ENCODE assay signal across 8 mouse cellular contexts in genomic region chr6:87043131-87043516, GRCm38 (mm10). TPM values are rescaled to one million over a fixed set of nuclear protein-coding genes. Genes with fewer than 3 reads are reported as not detected.
DNase-seq lines count a peak whose midpoint lies in the region; ATAC-seq lines count a peak whose summit lies in the region.

No protein-coding gene starts in this region.

- 0% methylated on average over 9 of the region's 9 CpGs for WGBS in lung, embryonic 15.5 days
- WGBS in embryonic facial prominence, embryonic 14.5 days, result under 1% methylated on average over 9 of the region's 9 CpGs
- WGBS in limb, embryonic 10.5 days, result under 1% methylated on average over 9 of the region's 9 CpGs
- WGBS in neural tube, embryonic 15.5 days, result 1% methylated on average over 9 of the region's 9 CpGs

- ATAC-seq in lung, embryonic 15.5 days (ENCODE audit: borderline replicate concordance, extremely low read depth, low FRiP score, low TSS enrichment), result peak; percentile 13; the same call in 1 of the 2 replicates
- peak; percentile 1; the same call in 1 of the 2 replicates for ATAC-seq in embryonic facial prominence, embryonic 14.5 days (ENCODE audit: low read depth)
- peak; percentile 40 for ATAC-seq in neural tube, embryonic 15.5 days (ENCODE audit: low FRiP score)

- H3K4me1 ChIP-seq in lung, embryonic 15.5 days, result peaks cover 25% of the 10 kb centered on the region
- peaks cover 17% of the 10 kb centered on the region; the same call in 1 of the 2 replicates for H3K4me1 ChIP-seq in embryonic facial prominence, embryonic 14.5 days (ENCODE audit: control insufficient read depth, insufficient read depth, low read length)
- H3K4me1 ChIP-seq in limb, embryonic 10.5 days, result peaks cover 9% of the 10 kb centered on the region
- H3K4me1 ChIP-seq in neural tube, embryonic 15.5 days, result peaks cover 22% of the 10 kb centered on the region

- H3K9me3 ChIP-seq in lung, embryonic 15.5 days, result no peaks in the 10 kb centered on the region
- H3K9me3 ChIP-seq in embryonic facial prominence, embryonic 14.5 days (ENCODE audit: control insufficient read depth, low read length), result no peaks in the 10 kb centered on the region
- H3K9me3 ChIP-seq in limb, embryonic 10.5 days (replicated peaks), result no peaks in the 10 kb centered on the region
- H3K9me3 ChIP-seq in neural tube, embryonic 15.5 days (replicated peaks), result no peaks in the 10 kb centered on the region

- H3K36me3 ChIP-seq in lung, embryonic 15.5 days, result peaks cover 5% of the 10 kb centered on the region; the same call in 1 of the 2 replicates
- 0 out of 2 replicates have a peak, but pooled peaks cover 10% of the 10 kb centered on the region for H3K36me3 ChIP-seq in embryonic facial prominence, embryonic 14.5 days (ENCODE audit: control insufficient read depth, insufficient read depth, low read length)
- peaks cover 11% of the 10 kb centered on the region for H3K36me3 ChIP-seq in limb, embryonic 10.5 days
- H3K36me3 ChIP-seq in neural tube, embryonic 15.5 days, result 0 out of 2 replicates have a peak, but pooled peaks cover under 1% of the 10 kb centered on the region

- no peaks in the 10 kb centered on the region for H3K27me3 ChIP-seq in lung, embryonic 15.5 days
- H3K27me3 ChIP-seq in embryonic facial prominence, embryonic 14.5 days (replicated peaks; ENCODE audit: control insufficient read depth, insufficient read depth, low read length), result no peaks in the 10 kb centered on the region
- H3K27me3 ChIP-seq in limb, embryonic 10.5 days (ENCODE audit: low read depth, poor library complexity, severe bottlenecking), result no peaks in the 10 kb centered on the region
- no peaks in the 10 kb centered on the region for H3K27me3 ChIP-seq in neural tube, embryonic 15.5 days (replicated peaks)

- H3K27ac ChIP-seq in lung, embryonic 15.5 days, result peak overlapping the region; percentile 99
- H3K27ac ChIP-seq in embryonic facial prominence, embryonic 14.5 days (replicated peaks; ENCODE audit: low read depth, low read length), result peak overlapping the region; percentile 99
- peak overlapping the region; percentile 97 for H3K27ac ChIP-seq in limb, embryonic 10.5 days
- H3K27ac ChIP-seq in neural tube, embryonic 15.5 days (replicated peaks), result peak overlapping the region; percentile 98

- H3K9ac ChIP-seq in lung, embryonic 15.5 days, result peak overlapping the region; percentile 94
- H3K9ac ChIP-seq in embryonic facial prominence, embryonic 14.5 days (ENCODE audit: low read depth, low read length), result peak overlapping the region; percentile 97
- H3K9ac ChIP-seq in neural tube, embryonic 15.5 days (replicated peaks), result peak overlapping the region; percentile 95

- no peak for DNase-seq in lung, postnatal 14 days
- no peak for DNase-seq in embryonic facial prominence, embryonic 14.5 days (ENCODE audit: low spot score)
- no peak for DNase-seq in limb, embryonic 10.5 days (ENCODE audit: low spot score)
- no peak for DNase-seq in frontal cortex, postnatal 10 days (ENCODE audit: low spot score in 2 of 2)
- DNase-seq in frontal cortex, postnatal 14 days (ENCODE audit: low spot score in 2 of 2), result no peak
- no peak for DNase-seq in ovary, postnatal 14 days (ENCODE audit: low spot score)

- peak overlapping the region; percentile 64 for H3K4me2 ChIP-seq in lung, embryonic 15.5 days
- peak overlapping the region; percentile 77 for H3K4me2 ChIP-seq in embryonic facial prominence, embryonic 14.5 days (ENCODE audit: low read depth, low read length)
- peak overlapping the region; percentile 72 for H3K4me2 ChIP-seq in neural tube, embryonic 15.5 days

- peak overlapping the region; percentile 88 for H3K4me3 ChIP-seq in lung, embryonic 15.5 days
- peak overlapping the region; percentile 100 for H3K4me3 ChIP-seq in embryonic facial prominence, embryonic 14.5 days (ENCODE audit: low read depth, low read length)
- H3K4me3 ChIP-seq in limb, embryonic 10.5 days, result peak overlapping the region; percentile 94
- H3K4me3 ChIP-seq in neural tube, embryonic 15.5 days (replicated peaks), result peak overlapping the region; percentile 93

RNA-seq across cellular contexts. Expression of gene Gfpt1, which starts 0.5 kb away (rescaled TPM):
- 20.5 and 20.9 TPM in 2 replicates for polyA plus RNA-seq in lung, embryonic 15.5 days (2015; fragmentation: Nextera tagmentation; extraction: Ambion mirVana)
- polyA plus RNA-seq in embryonic facial prominence, embryonic 14.5 days (2014; fragmentation: Nextera tagmentation; extraction: Ambion mirVana), result 22.7 and 23.3 TPM in 2 replicates
- 14.5 and 20.7 TPM in 2 replicates for polyA plus RNA-seq in limb, embryonic 10.5 days (2016; fragmentation: Nextera tagmentation; extraction: Ambion mirVana)
- 19.9 and 20.5 TPM in 2 replicates for polyA plus RNA-seq in neural tube, embryonic 15.5 days (2015; fragmentation: Nextera tagmentation; extraction: Ambion mirVana)

RNA-seq across cellular contexts. Expression of gene Nfu1, which starts 34.1 kb away (rescaled TPM):
- polyA plus RNA-seq in lung, embryonic 15.5 days (2015; fragmentation: Nextera tagmentation; extraction: Ambion mirVana), result 86.0 and 88.3 TPM in 2 replicates
- 104 and 107 TPM in 2 replicates for polyA plus RNA-seq in embryonic facial prominence, embryonic 14.5 days (2014; fragmentation: Nextera tagmentation; extraction: Ambion mirVana)
- polyA plus RNA-seq in limb, embryonic 10.5 days (2016; fragmentation: Nextera tagmentation; extraction: Ambion mirVana), result 85.6 and 89.4 TPM in 2 replicates
- polyA plus RNA-seq in neural tube, embryonic 15.5 days (2015; fragmentation: Nextera tagmentation; extraction: Ambion mirVana), result 153 and 155 TPM in 2 replicates
